Mouse (Mus musculus) adrenal gland, postnatal 10 days (tissue): ENCODE results near the gene Ralgds. TPM values are rescaled to one million over a fixed set of nuclear protein-coding genes. Genes with fewer than 3 reads are reported as not detected.

Experiments used
- total RNA-seq, 2 experiments: library from RNA; stranded (reverse); gene quantifications; 2 replicates each; pipeline ENCODE4 v1.2.3; 2021

The Ralgds gene
- total RNA-seq, 2 experiments from 2014 or later, result 31.5 to 47.4 TPM

Other genes starting within 250 kb of the Ralgds start
- 1 to 10 TPM; 5.3 to 7.4 TPM for gene Ppp1r26, start 66.3 kb upstream of the Ralgds start, total RNA-seq
- under 1 TPM; 0.64 to 0.99 TPM for gene 1700007K13Rik, start 46.8 kb upstream of the Ralgds start, total RNA-seq
- gene Mrps2, start 45.1 kb upstream of the Ralgds start, total RNA-seq, result 10 to 100 TPM; 64.6 to 75.6 TPM
- 1 to 10 TPM; 4.3 to 5.4 TPM for gene Gbgt1, start 16.2 kb upstream of the Ralgds start, total RNA-seq
- gene Gm10134, start 7.0 kb upstream of the Ralgds start, total RNA-seq, result 1 to 10 TPM; 2.6 to 3.2 TPM
- gene Cel, start 50.3 kb downstream of the Ralgds start, total RNA-seq, result under 1 TPM in 1 of 2 experiments, not detected in 1; 0.15 TPM
- gene Gtf3c5, start 70.6 kb downstream of the Ralgds start, total RNA-seq, result 10 to 100 TPM; 15.5 to 21.5 TPM
- 1 to 10 TPM in 1 of 2 experiments, under 1 TPM in 1; 0.66 to 4.4 TPM for gene Gfi1b, start 108.9 kb downstream of the Ralgds start, total RNA-seq
- 10 to 100 TPM; 15.5 to 20.7 TPM for gene Tsc1, start 128.1 kb downstream of the Ralgds start, total RNA-seq
- 1 to 10 TPM; 1.4 to 2.1 TPM for gene Spaca9, start 186.6 kb downstream of the Ralgds start, total RNA-seq
- under 1 TPM; 0.18 to 0.33 TPM for gene Ak8, start 187.0 kb downstream of the Ralgds start, total RNA-seq